Mouse (Mus musculus) thymus, postnatal 14 days (tissue): ENCODE results near the gene Adssl1.

Source experiments
- DNase-seq: peaks from one replicate; pipeline ENCODE4 v3.0.0; 2021

Adssl1 gene

GRCm38 (mm10) chr12:112593951-112594915 lies 25.6 kb upstream of the Adssl1 start:
- peak; percentile 49 for DNase-seq

DNA sequence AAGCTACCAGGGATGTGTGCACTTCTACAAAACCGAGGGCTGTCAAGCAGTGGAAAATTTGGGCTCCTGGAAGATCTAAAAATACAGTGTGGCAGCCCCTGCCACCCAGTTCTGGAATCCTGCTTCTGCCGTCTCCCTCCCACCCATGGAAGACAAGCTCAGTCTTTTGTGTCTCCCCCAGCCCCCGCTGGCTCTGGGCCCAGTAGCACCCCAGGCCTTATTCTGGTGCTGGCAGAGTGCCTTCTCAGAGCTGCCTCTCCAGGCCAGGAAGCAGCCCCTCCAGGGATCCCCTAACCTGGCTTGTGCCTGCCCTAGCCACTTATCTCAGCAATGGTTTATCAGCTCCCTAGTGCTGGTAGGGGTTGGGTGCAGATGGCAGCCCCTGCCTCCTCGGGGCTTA lies 24.9 kb upstream of the Adssl1 start:
- DNase-seq: no peak

DNA sequence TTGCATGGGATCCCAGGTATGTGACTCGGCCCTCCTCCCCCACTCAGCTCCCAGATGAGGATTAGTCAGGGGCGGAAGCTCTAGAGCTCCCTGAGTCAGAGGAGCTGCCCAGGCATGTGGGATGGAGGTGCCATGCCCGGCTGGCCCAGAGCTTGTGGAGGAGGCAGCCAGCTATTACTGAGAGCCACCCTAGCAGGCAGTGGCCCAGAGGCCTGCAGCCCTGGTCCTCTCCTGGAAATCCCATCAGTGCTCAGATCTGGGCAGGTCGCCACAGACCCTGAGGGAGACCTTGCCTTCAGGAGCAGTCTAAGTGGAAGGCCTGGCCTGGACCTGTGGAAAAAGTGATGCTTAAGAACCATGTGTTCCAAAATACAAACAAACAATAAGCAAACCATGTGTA lies 24.2 kb upstream of the Adssl1 start:
- no peak for DNase-seq

GRCm38 (mm10) chr12:112596454-112596853 lies 23.4 kb upstream of the Adssl1 start:
- no peak for DNase-seq

DNA sequence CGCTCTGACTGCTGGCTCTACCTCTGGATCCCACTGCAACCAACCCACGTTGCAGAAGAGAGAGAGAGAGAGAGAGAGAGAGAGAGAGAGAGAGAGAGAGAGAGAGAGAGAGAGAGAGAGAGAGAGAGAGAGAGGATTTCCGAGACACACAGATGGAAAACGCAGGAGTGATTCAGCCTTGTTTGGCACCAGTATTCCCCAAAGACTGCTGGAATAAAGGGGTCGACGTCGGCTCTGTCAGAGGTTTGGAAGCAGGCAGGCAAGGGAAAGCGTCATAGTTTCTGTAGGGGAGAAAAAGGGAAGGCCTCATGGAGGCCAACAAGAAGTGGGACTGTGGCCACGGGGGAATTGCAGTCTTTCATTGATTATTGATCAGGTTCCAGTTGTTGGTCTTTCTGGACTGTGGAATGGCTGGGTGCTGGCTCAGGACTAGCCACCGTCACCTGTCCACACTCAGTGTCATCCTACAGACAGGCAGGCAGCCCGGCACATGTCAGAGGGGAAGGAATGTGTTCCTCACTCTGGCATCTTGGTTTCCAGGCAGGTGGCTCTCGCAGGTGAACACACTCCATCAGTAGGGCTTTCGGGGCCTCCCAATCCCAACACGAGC lies 22.8 kb upstream of the Adssl1 start:
- DNase-seq: no peak

DNA sequence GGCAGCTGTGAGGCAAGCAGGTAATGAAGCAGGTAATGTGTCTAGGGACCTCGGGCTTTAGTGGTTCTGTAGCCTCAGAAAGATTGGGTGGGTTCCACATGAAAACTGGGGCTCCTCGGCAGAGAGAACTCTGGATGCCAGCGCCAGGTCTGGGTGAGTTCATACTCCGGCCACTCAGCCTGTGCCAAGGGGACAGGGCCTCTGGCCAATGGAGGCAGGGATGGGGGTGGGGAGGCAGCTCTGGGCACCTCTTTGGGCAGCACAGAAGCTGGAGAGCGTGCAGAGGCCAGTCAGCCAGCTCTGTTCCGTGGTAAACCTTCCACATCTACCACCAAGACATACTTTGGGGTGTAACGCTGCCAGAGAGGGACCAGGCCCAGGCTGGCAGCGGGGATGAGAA lies 22.2 kb upstream of the Adssl1 start:
- no peak for DNase-seq

DNA sequence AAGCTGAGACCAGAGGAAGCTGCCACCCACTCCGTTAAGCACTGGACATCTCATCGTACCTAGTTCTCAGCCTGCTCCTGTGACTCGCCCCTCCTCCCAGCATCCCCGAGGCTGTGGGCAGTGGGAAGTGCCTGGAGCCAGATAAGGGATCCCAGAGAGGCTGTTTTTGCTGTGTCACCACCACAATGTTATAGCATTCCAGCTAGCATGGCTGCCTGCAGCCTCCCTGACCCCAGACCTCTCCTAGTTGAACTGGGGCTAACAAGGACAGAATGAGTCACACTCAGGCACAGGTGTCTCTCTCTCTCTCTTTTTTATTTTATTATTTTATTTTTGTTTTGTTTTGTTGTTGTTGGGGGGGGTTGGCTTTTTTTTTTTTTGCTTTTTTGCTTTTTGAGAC lies 20.6 kb upstream of the Adssl1 start:
- DNase-seq: no peak

DNA sequence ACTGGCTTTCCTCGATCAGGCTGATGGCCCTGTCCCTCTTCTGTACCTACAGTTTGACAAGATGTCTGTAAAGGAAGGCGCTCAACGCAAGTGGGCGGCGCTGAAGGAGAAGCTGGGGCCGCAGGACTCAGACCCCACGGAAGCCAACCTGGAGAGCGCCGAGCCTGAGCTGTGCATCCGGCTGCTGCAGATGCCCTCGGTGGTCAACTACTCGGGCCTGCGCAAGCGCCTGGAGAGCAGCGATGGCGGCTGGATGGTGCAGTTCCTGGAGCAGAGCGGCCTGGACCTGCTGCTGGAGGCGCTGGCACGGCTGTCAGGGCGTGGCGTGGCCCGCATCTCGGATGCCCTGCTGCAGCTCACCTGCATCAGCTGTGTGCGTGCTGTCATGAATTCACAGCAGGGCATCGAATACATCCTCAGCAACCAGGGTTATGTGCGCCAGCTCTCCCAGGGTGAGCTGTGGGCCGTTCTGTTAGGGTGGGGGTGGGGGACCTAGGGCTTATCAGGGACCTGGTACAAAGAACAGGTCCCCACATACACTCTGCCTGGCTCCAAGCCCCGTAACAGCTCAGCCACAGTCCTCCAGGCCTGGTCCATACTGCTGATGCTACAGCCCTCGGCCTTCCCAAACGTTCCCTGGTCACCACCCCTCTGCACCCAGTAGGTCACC lies 19.8 kb upstream of the Adssl1 start:
- DNase-seq: no peak

DNA sequence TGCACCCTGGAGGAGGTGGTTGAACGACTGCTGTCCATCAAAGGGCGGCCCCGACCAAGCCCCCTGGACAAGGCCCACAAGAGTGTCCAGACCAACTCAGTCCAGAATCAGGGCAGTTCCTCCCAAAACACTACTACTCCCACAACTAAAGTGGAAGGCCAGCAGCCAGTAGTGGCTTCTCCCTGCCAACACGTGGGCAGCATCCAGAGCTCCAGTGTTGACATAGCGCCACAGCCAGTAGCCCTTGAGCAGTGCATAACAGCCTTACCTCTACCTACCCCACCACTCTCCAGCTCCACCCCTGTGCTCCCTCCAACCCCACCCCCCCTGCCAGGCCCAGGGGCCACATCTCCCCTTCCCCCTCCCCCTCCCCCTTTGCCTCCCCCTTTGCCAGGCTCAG lies 15.8 kb upstream of the Adssl1 start:
- DNase-seq: no peak

- peak; percentile 54 for DNase-seq
Measured at GRCm38 (mm10) chr12:112604709-112605649, 14.9 kb upstream of the Adssl1 start.

GRCm38 (mm10) chr12:112605766-112606165 lies 14.1 kb upstream of the Adssl1 start:
- peak; percentile 79 for DNase-seq

GRCm38 (mm10) chr12:112606998-112607397 lies 12.8 kb upstream of the Adssl1 start:
- DNase-seq: no peak

- DNase-seq: no peak
Measured at GRCm38 (mm10) chr12:112609031-112609430, 10.8 kb upstream of the Adssl1 start.

DNA sequence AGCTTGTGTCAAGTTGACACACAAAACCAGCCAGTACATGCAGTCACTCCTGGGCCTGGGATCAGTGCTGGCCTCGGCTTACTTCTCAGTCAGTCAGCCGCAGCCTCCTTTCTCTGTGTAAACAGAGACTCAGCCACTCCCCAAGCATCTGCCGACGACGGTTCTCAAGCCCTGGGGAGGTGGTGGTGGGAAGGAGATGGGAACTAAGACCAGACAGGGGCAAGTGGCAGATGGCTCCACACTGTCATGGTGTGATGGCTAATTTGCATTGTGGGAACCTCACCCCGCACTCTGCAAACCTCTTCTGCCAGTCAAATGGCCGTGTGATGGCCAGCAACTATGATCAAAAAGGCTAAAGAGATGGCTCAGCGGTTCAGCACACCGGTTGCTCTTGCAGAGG lies 3.2 kb upstream of the Adssl1 start:
- DNase-seq: no peak

DNA sequence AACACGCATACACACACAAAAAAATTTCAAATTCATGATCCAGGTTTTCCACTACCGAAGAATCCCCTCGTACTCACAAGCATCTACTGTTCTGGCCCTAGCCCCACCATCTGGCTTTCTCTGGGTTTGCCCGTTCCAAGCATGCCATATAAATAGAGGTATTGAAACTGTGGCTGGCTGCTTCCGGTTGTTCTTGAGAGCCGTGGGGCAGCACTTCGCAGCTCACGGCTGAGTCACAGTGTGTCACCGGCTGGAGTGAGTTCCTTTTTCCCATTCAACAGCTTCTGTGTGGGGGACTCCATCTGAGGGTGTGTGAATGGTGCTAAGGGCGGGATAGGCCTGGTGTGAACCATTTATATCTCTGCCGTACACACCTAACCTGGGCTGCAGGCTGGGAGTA lies 2.7 kb upstream of the Adssl1 start:
- peak; percentile 47 for DNase-seq

DNA sequence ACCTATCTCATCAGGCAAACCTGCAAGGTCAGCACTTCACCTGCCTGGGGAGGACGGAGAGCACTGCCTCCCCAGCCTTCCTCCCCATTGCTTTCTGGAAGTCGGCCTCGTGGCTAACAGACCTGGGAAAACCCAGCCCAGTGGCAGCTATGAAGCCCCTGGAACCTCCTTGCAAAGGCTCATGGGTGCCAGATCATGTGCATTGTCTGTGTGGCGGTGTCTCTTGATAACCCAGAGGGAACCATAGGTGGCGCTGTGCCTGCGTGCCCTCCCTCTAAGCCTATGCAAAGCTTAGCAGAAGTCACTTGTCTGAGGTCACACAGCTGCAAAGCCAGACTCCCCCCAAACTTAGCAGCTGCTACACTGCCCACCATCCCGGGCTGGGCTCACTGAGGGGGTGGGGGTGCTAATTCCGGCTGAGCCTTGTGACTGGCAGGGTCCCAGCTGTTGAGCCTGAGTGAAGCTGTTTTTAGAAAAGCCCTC lies 1.9 kb upstream of the Adssl1 start:
- DNase-seq: peak; percentile 89

DNA sequence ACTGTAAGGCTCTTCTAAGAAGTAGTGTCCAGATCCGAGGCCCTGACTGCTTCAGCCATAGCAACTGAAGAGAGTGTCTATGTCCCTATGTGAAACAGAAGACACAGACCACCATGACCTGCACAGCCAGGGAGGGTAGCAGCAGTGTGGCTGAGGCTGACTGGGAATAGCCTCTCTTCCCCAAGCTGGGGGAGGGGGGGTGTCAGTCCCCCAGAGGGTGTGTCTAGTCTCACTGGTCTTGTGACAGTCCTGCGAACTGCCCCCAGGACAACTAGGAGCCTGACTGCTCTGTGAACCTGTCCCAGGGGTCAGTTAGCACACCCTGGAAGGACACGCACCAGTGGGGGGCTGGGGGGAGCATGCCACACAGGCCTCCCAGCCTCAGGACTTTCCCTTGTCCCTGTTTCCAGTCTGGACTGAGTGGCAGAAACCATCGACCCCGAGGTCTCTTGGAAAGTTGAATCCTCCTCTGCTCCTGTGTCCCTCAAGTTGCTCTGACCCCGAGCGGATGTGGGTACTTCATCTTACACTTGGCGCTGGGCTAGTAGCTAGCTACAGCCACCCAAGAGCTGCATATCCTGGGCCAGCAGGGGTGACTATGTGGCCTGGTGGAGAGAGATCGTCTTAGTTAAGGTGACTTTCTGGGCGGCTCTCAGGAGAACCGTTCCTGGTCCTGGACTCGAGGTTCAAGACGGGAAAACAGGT lies 712 bp upstream of the Adssl1 start:
- DNase-seq: peak; percentile 61

- DNase-seq: peak; percentile 34
Measured at GRCm38 (mm10) chr12:112620354-112621061, 663 bp downstream of the Adssl1 start.

DNA sequence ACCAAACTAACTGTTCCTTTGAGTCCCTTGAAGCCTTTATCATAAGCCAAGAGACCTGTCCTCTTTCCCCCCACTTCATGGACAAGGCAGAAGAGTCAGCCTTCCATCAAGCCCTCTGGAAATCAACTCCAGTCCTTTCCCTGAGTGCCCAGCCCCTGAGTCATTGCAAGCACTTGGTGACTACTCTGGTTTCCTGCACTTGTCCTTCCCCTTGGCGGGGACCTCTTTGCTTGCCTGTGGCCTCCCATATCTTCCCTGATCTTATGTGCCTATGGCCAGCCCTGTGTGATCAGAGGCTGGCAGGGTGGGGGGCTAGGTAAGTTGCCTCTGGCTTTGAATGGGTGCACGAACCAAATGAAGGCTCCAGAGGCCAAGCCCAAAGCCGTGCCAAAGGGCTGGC lies 2.1 kb downstream of the Adssl1 start:
- DNase-seq: no peak

- peak; percentile 73 for DNase-seq
Measured at GRCm38 (mm10) chr12:112623742-112624141, 3.9 kb downstream of the Adssl1 start.

DNA sequence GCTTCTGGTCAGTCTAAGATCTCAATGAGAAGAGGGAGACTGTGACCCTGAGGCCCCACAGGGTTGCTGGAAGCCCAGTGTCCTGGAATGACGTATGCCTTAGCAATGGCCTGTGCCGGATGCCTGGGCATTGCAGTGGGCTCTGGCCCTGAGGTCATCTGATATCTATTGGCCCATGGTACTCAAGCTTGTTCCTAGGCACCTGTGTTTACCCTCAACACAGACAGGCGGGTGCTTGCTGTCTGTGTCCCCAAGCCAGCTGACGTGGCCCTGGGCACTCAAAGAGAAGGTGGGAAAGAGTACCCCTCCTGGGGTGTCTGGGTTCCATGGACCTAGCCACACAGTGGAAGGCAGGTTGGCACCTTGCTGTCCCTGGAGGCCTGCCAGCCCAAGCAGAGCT lies 5.9 kb downstream of the Adssl1 start:
- no peak for DNase-seq
